Mouse (Mus musculus) right cerebral cortex, postnatal 25 days (tissue): ENCODE measurements around the gene Zfp784.
"Not testable (repeated sequence)": the region's sequence is repeated elsewhere in the genome, so short reads cannot be mapped to it uniquely, and the experiment has no call there.

Experiments
- DNase-seq: peaks from one replicate; pipeline ENCODE4 v3.0.0; 2022

Zfp784 gene

GRCm38 (mm10) chr7:5019576-5019975 is 18.7 kb downstream of the Zfp784 start:
- DNase-seq, result not testable (repeated sequence)

GRCm38 (mm10) chr7:5017931-5018330 is 20.3 kb downstream of the Zfp784 start:
- no peak for DNase-seq

GRCm38 (mm10) chr7:5017352-5017751 is 20.9 kb downstream of the Zfp784 start:
- DNase-seq, result no peak

- no peak for DNase-seq
Measured at GRCm38 (mm10) chr7:5016920-5017319, 21.3 kb downstream of the Zfp784 start.

- no peak for DNase-seq
Measured at GRCm38 (mm10) chr7:5016057-5016456, 22.2 kb downstream of the Zfp784 start.

- DNase-seq, result peak; percentile 91
Measured at GRCm38 (mm10) chr7:5015118-5016001, 22.9 kb downstream of the Zfp784 start, which contains the start of gene Gm44973. Gene Gm44973, plus strand, starts transcription at chr7:5015496.

GRCm38 (mm10) chr7:5014251-5015117 is 23.8 kb downstream of the Zfp784 start, which contains the start of the genes Zfp524 and Fiz1:
Gene Zfp524, plus strand, starts transcription at chr7:5014415.
Gene Fiz1, minus strand, starts transcription at chr7:5014697.
- peak; percentile 96 for DNase-seq

GRCm38 (mm10) chr7:5012681-5013513 is 25.3 kb downstream of the Zfp784 start:
- no peak for DNase-seq

- no peak for DNase-seq
Measured at GRCm38 (mm10) chr7:5008229-5008628, 30.0 kb downstream of the Zfp784 start.

GRCm38 (mm10) chr7:5002876-5003275 is 35.4 kb downstream of the Zfp784 start:
- not testable (repeated sequence) for DNase-seq

GRCm38 (mm10) chr7:4999876-5000275 is 38.4 kb downstream of the Zfp784 start:
- DNase-seq, result no peak

GRCm38 (mm10) chr7:4996934-4997333 is 41.3 kb downstream of the Zfp784 start:
- no peak for DNase-seq

GRCm38 (mm10) chr7:4996003-4996895 is 42.0 kb downstream of the Zfp784 start, which contains the start of gene Zfp579:
Gene Zfp579, minus strand, starts transcription at chr7:4996158.
- DNase-seq, result peak; percentile 89

GRCm38 (mm10) chr7:4995268-4996002 is 42.8 kb downstream of the Zfp784 start:
- DNase-seq, result no peak

GRCm38 (mm10) chr7:4993999-4994788 is 44.1 kb downstream of the Zfp784 start:
- DNase-seq, result no peak

- DNase-seq, result no peak
Measured at GRCm38 (mm10) chr7:4993347-4993998, 44.8 kb downstream of the Zfp784 start.

- no peak for DNase-seq
Measured at GRCm38 (mm10) chr7:4988250-4988649, 50.0 kb downstream of the Zfp784 start.
